In the genomic region with DNA sequence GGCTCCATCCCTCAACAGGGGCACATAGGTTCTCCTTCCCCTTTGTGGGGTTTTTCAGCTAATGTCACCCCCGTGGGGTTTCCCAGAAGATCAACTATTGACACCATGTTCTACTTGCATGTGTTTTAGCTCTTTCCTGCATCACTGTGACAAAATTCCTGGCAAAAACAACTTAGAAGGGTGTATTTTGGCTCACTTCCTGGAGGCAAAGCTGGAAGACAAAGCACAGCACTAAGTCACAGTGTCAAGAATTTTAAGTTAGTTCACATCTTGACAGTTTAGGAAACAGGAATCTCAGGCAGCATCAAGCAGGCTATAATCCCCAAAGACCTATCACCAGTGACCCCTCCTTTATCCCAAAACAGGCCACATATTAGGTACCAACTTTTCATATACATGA, we compare ENCODE assay signal across 17 mouse cellular contexts.
"Had no signal": no experiment of that assay in that cellular context is flagged by ENCODE, and none has a peak within 500 bp of the region (broad histone marks: within the 10 kb centered on the region; RNA-seq: fewer than 3 reads in every experiment).

No protein-coding gene starts in this region.

- H3K36me3 ChIP-seq: kidney, embryonic 15.5 days; limb, embryonic 12.5 days; liver, embryonic 13.5 days; lung, embryonic 15.5 days; midbrain, embryonic 15.5 days; neural tube, embryonic 12.5 days; stomach, embryonic 15.5 days had no signal

- H3K4me2 ChIP-seq: kidney, embryonic 15.5 days; limb, embryonic 12.5 days; liver, embryonic 13.5 days; lung, embryonic 15.5 days; midbrain, embryonic 11.5 days; midbrain, embryonic 15.5 days; neural tube, embryonic 12.5 days; stomach, embryonic 15.5 days had no signal

- H3K9me3 ChIP-seq: kidney, embryonic 15.5 days; limb, embryonic 12.5 days; liver, embryonic 13.5 days; lung, embryonic 15.5 days; megakaryocyte, embryonic 14.5 days; midbrain, embryonic 15.5 days; neural tube, embryonic 12.5 days; stomach, embryonic 15.5 days had no signal

- H3K9ac ChIP-seq: kidney, embryonic 15.5 days; limb, embryonic 12.5 days; liver, embryonic 13.5 days; liver, postnatal 0 days; lung, embryonic 15.5 days; midbrain, embryonic 15.5 days; neural tube, embryonic 12.5 days; stomach, embryonic 15.5 days had no signal

- DNase-seq: kidney, postnatal 4 days; liver; liver, embryonic 13.5 days; liver, postnatal 0 days; lung, postnatal 14 days; thymus, adult 2 months; thymus, postnatal 36 days had no signal

- ATAC-seq: liver, postnatal 0 days; midbrain, embryonic 15.5 days had no signal

- H3K4me1 ChIP-seq: kidney, embryonic 15.5 days; limb, embryonic 12.5 days; liver, embryonic 13.5 days; lung, embryonic 15.5 days; megakaryocyte, embryonic 14.5 days; midbrain, embryonic 15.5 days; neural tube, embryonic 12.5 days; stomach, embryonic 15.5 days had no signal

- H3K4me3 ChIP-seq: kidney, embryonic 15.5 days; layer of hippocampus, adult 2 months; limb, embryonic 12.5 days; liver, embryonic 13.5 days; lung, embryonic 15.5 days; megakaryocyte, embryonic 14.5 days; midbrain, embryonic 15.5 days; neural tube, embryonic 12.5 days; stomach, embryonic 15.5 days had no signal

- H3K27ac ChIP-seq: kidney, embryonic 15.5 days; layer of hippocampus, adult 2 months; limb, embryonic 12.5 days; liver, embryonic 13.5 days; lung, embryonic 15.5 days; macrophage; midbrain, embryonic 15.5 days; neural tube, embryonic 12.5 days; stomach, embryonic 15.5 days had no signal

- H3K27me3 ChIP-seq: kidney, embryonic 15.5 days; limb, embryonic 12.5 days; liver, embryonic 13.5 days; lung, embryonic 15.5 days; megakaryocyte, embryonic 14.5 days; midbrain, embryonic 15.5 days; neural tube, embryonic 12.5 days; stomach, embryonic 15.5 days had no signal
